Mouse (Mus musculus): Measurements from ENCODE around the gene Guca1b. TPM values are rescaled to one million over a fixed set of nuclear protein-coding genes. Genes with fewer than 3 reads are reported as not detected.

Gene Guca1b
- polyA plus RNA-seq, 1 experiment from 2014 or later: 0.13 TPM

- Histone ChIP-seq H3K4me1 (replicated peaks; ENCODE audit: control insufficient read depth, insufficient read depth, low read length) (no peaks in the 10 kb centered on the region), H3K4me2 (replicated peaks; ENCODE audit: low read depth) (no peak overlapping the region), H3K36me3 (ENCODE audit: control insufficient read depth, insufficient read depth) (no peaks in the 10 kb centered on the region), H3K27ac (ENCODE audit: low read depth, low read length) (no peak overlapping the region), H3K9me3 (ENCODE audit: control insufficient read depth) (no peaks in the 10 kb centered on the region), H3K27me3 (replicated peaks; ENCODE audit: control insufficient read depth, insufficient read depth, low read length) (no peaks in the 10 kb centered on the region), H3K4me3 (ENCODE audit: low read depth, low read length) (no peak overlapping the region), H3K9ac (ENCODE audit: low read depth, low read length) (no peak overlapping the region)
- WGBS: 35% methylated on average over 6 of the region's 6 CpGs
- peak; percentile 74 for ATAC-seq
- no peak for TF ChIP-seq CTCF (IDR thresholded peaks at IDR 0.05; ENCODE audit: low read depth)
Measured at GRCm38 (mm10) chr17:47424186-47424585, 39.0 kb downstream of the Guca1b start.

GRCm38 (mm10) chr17:47427316-47427715 is 42.1 kb downstream of the Guca1b start:
- H3K4me1 ChIP-seq (replicated peaks; ENCODE audit: control insufficient read depth, insufficient read depth, low read length): no peaks in the 10 kb centered on the region
- no peak overlapping the region for H3K4me3 ChIP-seq (ENCODE audit: low read depth, low read length)
- no peaks in the 10 kb centered on the region for H3K27me3 ChIP-seq (replicated peaks; ENCODE audit: control insufficient read depth, insufficient read depth, low read length)
- 72% methylated on average over 6 of the region's 6 CpGs for WGBS
- no peak overlapping the region for H3K9ac ChIP-seq (ENCODE audit: low read depth, low read length)
- peak; percentile 67 for TF ChIP-seq CTCF (IDR thresholded peaks at IDR 0.05; ENCODE audit: low read depth)
- H3K27ac ChIP-seq (ENCODE audit: low read depth, low read length): no peak overlapping the region
- no peaks in the 10 kb centered on the region for H3K36me3 ChIP-seq (ENCODE audit: control insufficient read depth, insufficient read depth)
- H3K9me3 ChIP-seq (ENCODE audit: control insufficient read depth): no peaks in the 10 kb centered on the region
- no peak overlapping the region for H3K4me2 ChIP-seq (replicated peaks; ENCODE audit: low read depth)
- ATAC-seq: no peak

GRCm38 (mm10) chr17:47428831-47429304 is 43.7 kb downstream of the Guca1b start:
- H3K4me2 ChIP-seq (replicated peaks; ENCODE audit: low read depth): peak overlapping the region; percentile 39
- no peak overlapping the region for H3K9ac ChIP-seq (ENCODE audit: low read depth, low read length)
- WGBS: 7% methylated on average over 8 of the region's 8 CpGs
- H3K27me3 ChIP-seq (replicated peaks; ENCODE audit: control insufficient read depth, insufficient read depth, low read length): no peaks in the 10 kb centered on the region
- H3K36me3 ChIP-seq (ENCODE audit: control insufficient read depth, insufficient read depth): no peaks in the 10 kb centered on the region
- ATAC-seq: peak; percentile 34; the same call in 1 of the 2 replicates
- TF ChIP-seq CTCF (IDR thresholded peaks at IDR 0.05; ENCODE audit: low read depth): peak; percentile 85
- no peak overlapping the region for H3K27ac ChIP-seq (ENCODE audit: low read depth, low read length)
- H3K9me3 ChIP-seq (ENCODE audit: control insufficient read depth): no peaks in the 10 kb centered on the region
- no peaks in the 10 kb centered on the region for H3K4me1 ChIP-seq (replicated peaks; ENCODE audit: control insufficient read depth, insufficient read depth, low read length)
- no peak overlapping the region for H3K4me3 ChIP-seq (ENCODE audit: low read depth, low read length)

GRCm38 (mm10) chr17:47430815-47431214 is 45.6 kb downstream of the Guca1b start:
- Histone ChIP-seq H3K9me3 (ENCODE audit: control insufficient read depth) (no peaks in the 10 kb centered on the region), H3K4me1 (replicated peaks; ENCODE audit: control insufficient read depth, insufficient read depth, low read length) (no peaks in the 10 kb centered on the region), H3K36me3 (ENCODE audit: control insufficient read depth, insufficient read depth) (no peaks in the 10 kb centered on the region), H3K27me3 (replicated peaks; ENCODE audit: control insufficient read depth, insufficient read depth, low read length) (no peaks in the 10 kb centered on the region), H3K4me2 (replicated peaks; ENCODE audit: low read depth) (no peak overlapping the region), H3K27ac (ENCODE audit: low read depth, low read length) (no peak overlapping the region), H3K9ac (ENCODE audit: low read depth, low read length) (no peak overlapping the region), H3K4me3 (ENCODE audit: low read depth, low read length) (no peak overlapping the region)
- TF ChIP-seq CTCF (IDR thresholded peaks at IDR 0.05; ENCODE audit: low read depth): peak; percentile 69
- no peak for ATAC-seq
- 64% methylated on average over 5 of the region's 5 CpGs for WGBS

DNA sequence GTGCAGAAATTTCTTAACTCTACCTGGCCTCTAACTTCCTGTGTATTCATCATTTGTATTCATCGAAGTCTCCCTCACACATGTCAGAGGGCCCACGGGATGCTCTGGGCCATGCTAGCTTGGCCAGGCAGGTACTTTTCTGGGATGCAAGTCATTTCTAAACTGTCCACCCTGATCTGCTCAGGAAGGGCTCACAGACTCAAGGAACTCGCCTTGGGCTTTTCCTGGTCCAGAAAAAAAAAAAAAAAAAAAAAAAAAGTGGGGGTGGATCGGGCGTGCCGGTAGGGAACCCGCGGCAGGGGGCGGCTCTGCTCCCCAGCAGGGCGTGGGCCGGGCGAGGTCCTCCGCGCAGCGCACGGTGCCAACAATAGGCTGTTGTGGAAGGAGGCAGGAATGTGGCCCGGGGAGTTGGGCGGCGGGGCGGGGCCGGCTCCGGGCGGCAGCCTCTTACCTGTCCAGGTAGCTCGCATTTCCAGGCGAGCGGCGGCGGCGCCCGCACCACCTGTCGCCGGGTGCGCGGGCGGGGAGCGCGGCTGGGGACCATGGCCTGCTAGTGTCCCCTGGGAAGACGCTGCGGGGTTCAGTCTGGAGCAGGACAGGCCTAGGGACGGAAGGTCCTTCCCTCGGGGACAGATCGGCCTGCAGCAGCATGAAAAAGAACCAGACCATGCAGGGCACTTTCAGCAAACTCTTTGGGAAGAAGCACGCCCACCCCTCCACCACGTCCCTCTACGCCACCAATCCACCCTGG is 51.1 kb downstream of the Guca1b start, which contains the start of gene AI661453:
Gene AI661453, plus strand, starts transcription at position 460 of the 751 bp plus-strand sequence.
- WGBS: 1% methylated on average over 43 of the region's 45 CpGs
- TF ChIP-seq CTCF (IDR thresholded peaks at IDR 0.05; ENCODE audit: low read depth): peak; percentile 46

GRCm38 (mm10) chr17:47436907-47437547 is 51.8 kb downstream of the Guca1b start, which contains the start of gene 1700001C19Rik:
TSS of gene 1700001C19Rik (minus strand) at chr17:47437376.
- no peaks in the 10 kb centered on the region for H3K9me3 ChIP-seq (ENCODE audit: control insufficient read depth)
- H3K36me3 ChIP-seq (ENCODE audit: control insufficient read depth, insufficient read depth): no peaks in the 10 kb centered on the region
- peaks cover 4% of the 10 kb centered on the region; the same call in 1 of the 2 replicates for H3K4me1 ChIP-seq (replicated peaks; ENCODE audit: control insufficient read depth, insufficient read depth, low read length)
- H3K4me3 ChIP-seq (ENCODE audit: low read depth, low read length): peak within 1 kb of the TSS; percentile 65
- ATAC-seq: no peak
- H3K27me3 ChIP-seq (replicated peaks; ENCODE audit: control insufficient read depth, insufficient read depth, low read length): no peaks in the 10 kb centered on the region
- 5% methylated on average over 23 of the region's 25 CpGs for WGBS
- no peak for TF ChIP-seq CTCF (IDR thresholded peaks at IDR 0.05; ENCODE audit: low read depth)
- peak within 1 kb of the TSS; percentile 74 for H3K9ac ChIP-seq (ENCODE audit: low read depth, low read length)
- peak within 1 kb of the TSS; percentile 88 for H3K27ac ChIP-seq (ENCODE audit: low read depth, low read length)
- peak within 1 kb of the TSS; percentile 71 for H3K4me2 ChIP-seq (replicated peaks; ENCODE audit: low read depth)

More for the DNA sequence above, 51.1 kb downstream of the Guca1b start, which contains the start of gene AI661453:
- Histone ChIP-seq H3K4me2 (replicated peaks; ENCODE audit: low read depth) (peak within 1 kb of the TSS; percentile 71), H3K4me1 (replicated peaks; ENCODE audit: control insufficient read depth, insufficient read depth, low read length) (peaks cover 4% of the 10 kb centered on the region; the same call in 1 of the 2 replicates), H3K36me3 (ENCODE audit: control insufficient read depth, insufficient read depth) (no peaks in the 10 kb centered on the region), H3K9ac (ENCODE audit: low read depth, low read length) (peak within 1 kb of the TSS; percentile 74), H3K27me3 (replicated peaks; ENCODE audit: control insufficient read depth, insufficient read depth, low read length) (no peaks in the 10 kb centered on the region), H3K4me3 (ENCODE audit: low read depth, low read length) (peak within 1 kb of the TSS; percentile 65), H3K27ac (ENCODE audit: low read depth, low read length) (peak within 1 kb of the TSS; percentile 88), H3K9me3 (ENCODE audit: control insufficient read depth) (no peaks in the 10 kb centered on the region)
- peak; percentile 85 for ATAC-seq
